ENCODE assay signal across 9 mouse cellular contexts in genomic region chr11:55405601-55406469, GRCm38 (mm10). TPM values are rescaled to one million over a fixed set of nuclear protein-coding genes. Genes with fewer than 3 reads are reported as not detected.
DNase-seq lines count a peak whose midpoint lies in the region; ATAC-seq and TF ChIP-seq lines count a peak whose summit lies in the region.
"Had no signal": no experiment of that assay in that cellular context is flagged by ENCODE, and none has a peak within 500 bp of the region (broad histone marks: within the 10 kb centered on the region; RNA-seq: fewer than 3 reads in every experiment).

No protein-coding gene starts in this region.

- no peak for TF ChIP-seq CTCF in testis, adult 2 months (IDR thresholded peaks at IDR 0.05; ENCODE audit: control insufficient read depth, insufficient read depth, insufficient replicate concordance, low read depth, low read length)

- no peak for TF ChIP-seq POLR2A in testis, adult 2 months (IDR thresholded peaks at IDR 0.05; ENCODE audit: control insufficient read depth, low read depth, low read length)

- H3K27ac ChIP-seq in testis, adult 2 months (ENCODE audit: control insufficient read depth, insufficient read depth, low read depth, low read length) = peak overlapping the region; percentile 43; the same call in 1 of the 2 replicates
- peak overlapping the region; percentile 66 for H3K27ac ChIP-seq in heart, embryonic 11.5 days (ENCODE audit: low read depth, low read length)
- H3K27ac ChIP-seq: limb, embryonic 13.5 days had no signal

- no peaks in the 10 kb centered on the region for H3K36me3 ChIP-seq in testis, adult 2 months (ENCODE audit: control insufficient read depth, insufficient read depth, low read length)
- H3K36me3 ChIP-seq in heart, embryonic 11.5 days (ENCODE audit: control insufficient read depth, insufficient read depth, low read length) = peaks cover 64% of the 10 kb centered on the region

- 72% methylated on average over 8 of the region's 8 CpGs for WGBS in heart, embryonic 11.5 days (ENCODE audit: insufficient replicate concordance)

- peaks cover 3% of the 10 kb centered on the region for H3K4me1 ChIP-seq in testis, adult 2 months (ENCODE audit: control insufficient read depth, insufficient read depth, low read length)
- H3K4me1 ChIP-seq in heart, embryonic 11.5 days (ENCODE audit: control insufficient read depth, insufficient read depth, low read length) = 0 out of 2 replicates have a peak, but pooled peaks cover 4% of the 10 kb centered on the region

- ATAC-seq in heart, embryonic 11.5 days (replicated peaks; ENCODE audit: insufficient number of reproducible peaks, low FRiP score, low TSS enrichment) = no peak

- no peak overlapping the region for H3K4me2 ChIP-seq in heart, embryonic 11.5 days
- H3K4me2 ChIP-seq: limb, embryonic 13.5 days had no signal

- H3K4me3 ChIP-seq in testis, adult 2 months (ENCODE audit: control insufficient read depth, low read depth, low read length) = no peak overlapping the region
- H3K4me3 ChIP-seq in heart, embryonic 11.5 days (ENCODE audit: low read depth, low read length) = no peak overlapping the region
- H3K4me3 ChIP-seq: limb, embryonic 13.5 days had no signal

- H3K9ac ChIP-seq in heart, embryonic 11.5 days (ENCODE audit: low read depth, low read length) = no peak overlapping the region
- H3K9ac ChIP-seq: limb, embryonic 13.5 days had no signal

- H3K27me3 ChIP-seq in testis, adult 2 months (ENCODE audit: control insufficient read depth, insufficient read depth, low read length) = no peaks in the 10 kb centered on the region
- no peaks in the 10 kb centered on the region for H3K27me3 ChIP-seq in heart, embryonic 11.5 days (ENCODE audit: control insufficient read depth, insufficient read depth, low read length)
- H3K27me3 ChIP-seq: limb, embryonic 13.5 days had no signal

- DNase-seq in testis, postnatal 10 days (ENCODE audit: low spot score) = no peak
- DNase-seq in kidney, postnatal 36 days = peak; percentile 72 to 85
- peak; percentile 57 for DNase-seq in yolk sac, embryonic 10.5 days (ENCODE audit: low spot score)
- DNase-seq in neural tube, embryonic 10.5 days (ENCODE audit: extremely low spot score, low spot score) = no peak
- DNase-seq in left cerebral cortex, adult 9 months (ENCODE audit: low spot score in 2 of 2) = no peak
- no peak for DNase-seq in layer of hippocampus, postnatal 10 days (ENCODE audit: low spot score in 2 of 2)

- no peaks in the 10 kb centered on the region for H3K9me3 ChIP-seq in heart, embryonic 11.5 days (replicated peaks; ENCODE audit: control insufficient read depth, low read length)
- H3K9me3 ChIP-seq: limb, embryonic 13.5 days had no signal

RNA-seq across cellular contexts. Expression of gene Sparc, which starts 17.1 kb away (rescaled TPM):
- polyA plus RNA-seq in testis, adult 2 months (2012; rRNA removed) = 374 and 406 TPM in 2 replicates
- 1,182 and 1,259 TPM in 2 replicates for polyA plus RNA-seq in heart, embryonic 11.5 days (2014; fragmentation: Nextera tagmentation; extraction: Ambion mirVana)
- 100 to 1,000 TPM; 378 to 402 TPM for total RNA-seq in layer of hippocampus, postnatal 10 days (2021)

RNA-seq across cellular contexts. Expression of gene Atox1, which starts 55.2 kb away (rescaled TPM):
- polyA plus RNA-seq in testis, adult 2 months (2012; rRNA removed) = 142 and 164 TPM in 2 replicates
- polyA plus RNA-seq in heart, embryonic 11.5 days (2014; fragmentation: Nextera tagmentation; extraction: Ambion mirVana) = 273 and 292 TPM in 2 replicates
- 100 to 1,000 TPM; 139 to 143 TPM for total RNA-seq in layer of hippocampus, postnatal 10 days (2021)

Comparison
In these comparisons a context has a peak if more than half of its experiments do, and no peak if none do; other contexts are left out.
1. DNase-seq: peak in kidney, postnatal 36 days (2 of 2) and yolk sac, embryonic 10.5 days (single experiment); none in testis, postnatal 10 days (single experiment), neural tube, embryonic 10.5 days (single experiment), left cerebral cortex, adult 9 months (0 of 2) and layer of hippocampus, postnatal 10 days (0 of 2).